Mouse (Mus musculus): ENCODE results near the gene Cacna1f. TPM values are rescaled to one million over a fixed set of nuclear protein-coding genes. Genes with fewer than 3 reads are reported as not detected.

Cacna1f gene
- total RNA-seq, 2 experiments from 2014 or later = not detected

- intact Hi-C loops (cut with DNase I) = no loop called here
- no peak for DNase-seq (ENCODE audit: low spot score)
Measured at GRCm38 (mm10) chrX:7610536-7611258, 3.8 kb downstream of the Cacna1f start.

- intact Hi-C loops (cut with DNase I) = no loop called here
Measured at GRCm38 (mm10) chrX:7617889-7618551, 11.1 kb downstream of the Cacna1f start.

GRCm38 (mm10) chrX:7632560-7632959 is 25.7 kb downstream of the Cacna1f start:
- DNase-seq (ENCODE audit: low spot score) = no peak
- intact Hi-C loops (cut with DNase I) = no loop called here

More at GRCm38 (mm10) chrX:7617889-7618551, 11.1 kb downstream of the Cacna1f start:
- DNase-seq (ENCODE audit: low spot score) = no peak

- no peak for DNase-seq (ENCODE audit: low spot score)
- intact Hi-C loops (cut with DNase I) = no loop called here
Measured at GRCm38 (mm10) chrX:7635101-7635500, 28.2 kb downstream of the Cacna1f start.

- intact Hi-C loops (cut with DNase I) = no loop called here
- no peak for DNase-seq (ENCODE audit: low spot score)
Measured at GRCm38 (mm10) chrX:7638401-7639091, 31.7 kb downstream of the Cacna1f start, which contains the start of gene Syp. TSS of gene Syp (plus strand) at chrX:7638471.

GRCm38 (mm10) chrX:7639536-7640325 is 32.8 kb downstream of the Cacna1f start:
- intact Hi-C loops (cut with DNase I) = loop anchor here (5.0 kb wide), 2 partner anchors 32 to 167 kb away; partner anchors contain the start of genes Cacna1f and Ccdc22
- DNase-seq (ENCODE audit: low spot score) = no peak

- DNase-seq (ENCODE audit: low spot score) = no peak
- intact Hi-C loops (cut with DNase I) = loop anchor here (5.0 kb wide), 2 partner anchors 33 to 168 kb away; partner anchors contain the start of genes Cacna1f and Ccdc22
Measured at GRCm38 (mm10) chrX:7640785-7641184, 33.9 kb downstream of the Cacna1f start.

- intact Hi-C loops (cut with DNase I) = loop anchor here (2.0 to 5.0 kb wide), 3 partner anchors 37 to 223 kb away; partner anchors contain the start of genes Foxp3, Magix and Ppp1r3f
- no peak for DNase-seq (ENCODE audit: low spot score)
Measured at GRCm38 (mm10) chrX:7645349-7645748, 38.5 kb downstream of the Cacna1f start.

GRCm38 (mm10) chrX:7648671-7649304 is 41.9 kb downstream of the Cacna1f start:
- DNase-seq (ENCODE audit: low spot score) = peak; percentile 77
- intact Hi-C loops (cut with DNase I) = loop anchor here (1.0 to 5.0 kb wide), 3 partner anchors 34 to 76 kb away; partner anchors contain the start of genes Foxp3, Magix and Ppp1r3f

- DNase-seq (ENCODE audit: low spot score) = peak; percentile 53
- intact Hi-C loops (cut with DNase I) = no loop called here
Measured at GRCm38 (mm10) chrX:7657221-7657639, 50.3 kb downstream of the Cacna1f start, which contains the start of gene Prickle3. TSS of gene Prickle3 (plus strand) at chrX:7657260.

- intact Hi-C loops (cut with DNase I) = no loop called here
- no peak for DNase-seq (ENCODE audit: low spot score)
Measured at GRCm38 (mm10) chrX:7658031-7658784, 51.3 kb downstream of the Cacna1f start.

- no peak for DNase-seq (ENCODE audit: low spot score)
Measured at GRCm38 (mm10) chrX:7658785-7659589, 52.1 kb downstream of the Cacna1f start.

GRCm38 (mm10) chrX:7661086-7661485 is 54.2 kb downstream of the Cacna1f start:
- intact Hi-C loops (cut with DNase I) = no loop called here
- no peak for DNase-seq (ENCODE audit: low spot score)

More at GRCm38 (mm10) chrX:7658785-7659589, 52.1 kb downstream of the Cacna1f start:
- intact Hi-C loops (cut with DNase I) = no loop called here

GRCm38 (mm10) chrX:7662936-7663335 is 56.1 kb downstream of the Cacna1f start:
- DNase-seq (ENCODE audit: low spot score) = no peak
- intact Hi-C loops (cut with DNase I) = no loop called here

GRCm38 (mm10) chrX:7664791-7665190 is 57.9 kb downstream of the Cacna1f start:
- intact Hi-C loops (cut with DNase I) = no loop called here

GRCm38 (mm10) chrX:7665739-7666502 is 59.0 kb downstream of the Cacna1f start:
- intact Hi-C loops (cut with DNase I) = no loop called here
- DNase-seq (ENCODE audit: low spot score) = no peak

More at GRCm38 (mm10) chrX:7664791-7665190, 57.9 kb downstream of the Cacna1f start:
- DNase-seq (ENCODE audit: low spot score) = no peak
